8 mouse cellular contexts compared by ENCODE assay signal in the genomic region with DNA sequence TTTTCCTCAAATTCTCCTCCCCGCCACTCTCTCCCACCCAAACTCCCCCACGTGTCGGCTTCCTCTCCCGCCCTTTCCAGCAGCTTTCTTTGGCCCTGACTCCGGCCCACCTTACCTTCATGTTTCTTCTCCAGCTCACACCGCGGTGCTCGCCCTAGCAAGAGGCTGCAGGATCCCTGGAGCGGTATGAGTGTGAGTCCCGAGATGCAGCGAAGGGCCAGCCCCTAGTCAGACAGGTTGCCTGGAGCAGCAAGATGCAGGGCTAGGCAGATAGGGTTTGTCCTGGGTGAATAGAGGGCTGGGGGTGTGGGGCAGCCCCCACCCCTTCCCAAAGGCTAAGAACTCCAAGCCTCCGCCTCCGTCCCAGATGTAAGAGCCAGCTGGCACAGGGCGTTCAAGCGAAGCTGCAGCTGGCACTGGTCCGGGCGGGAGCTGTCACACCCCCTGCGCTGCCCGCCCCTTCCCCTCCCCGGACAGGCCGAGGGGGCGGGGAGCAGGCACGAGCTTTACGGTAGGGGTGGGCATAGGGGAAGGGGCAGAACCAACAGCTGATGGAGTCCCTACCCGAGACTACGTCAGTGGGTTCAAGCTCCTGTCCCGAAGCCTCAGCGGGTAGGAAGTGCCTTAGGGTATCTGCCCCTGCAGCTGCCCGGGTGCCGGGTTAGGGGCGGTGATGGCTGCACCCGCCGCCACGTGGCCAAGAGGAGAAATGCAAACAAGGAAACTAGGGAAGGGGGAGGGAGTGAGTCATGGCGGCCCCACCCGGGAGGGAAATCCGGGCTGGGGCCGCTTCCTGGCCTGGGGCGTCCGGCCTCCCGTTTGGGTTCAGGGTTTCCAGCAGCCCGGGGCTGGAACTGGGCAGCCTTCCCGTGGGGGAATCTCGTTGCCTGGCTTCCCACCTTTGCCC. TPM values are rescaled to one million over a fixed set of nuclear protein-coding genes. Genes with fewer than 3 reads are reported as not detected.
DNase-seq lines count a peak whose midpoint lies in the region; ATAC-seq lines count a peak whose summit lies in the region.

A gene (minus strand): TSS at position 693 of the 907 bp plus-strand sequence.

- peak; percentile 77 for ATAC-seq in megakaryocyte-erythroid progenitor cell, adult 5-6 weeks (replicated peaks; ENCODE audit: low FRiP score, low TSS enrichment, poor library complexity, severe bottlenecking)

- intact Hi-C loops in gastrocnemius, postnatal 14 days (cut with DNase I; ENCODE audit: low total_unique reads) = no loop called here
- intact Hi-C loops in left cerebral cortex, postnatal 25 days (cut with DNase I) = loop anchor here (1.0 to 5.0 kb wide), 2 partner anchors 15 to 45 kb away; no protein-coding TSS in a partner anchor

- peak; percentile 77 for DNase-seq in T-cell, adult 2 months (ENCODE audit: low spot score)
- DNase-seq in cerebellum, postnatal 25 days = peak; percentile 67 to 79
- peak; percentile 85 for DNase-seq in gastrocnemius, postnatal 14 days
- DNase-seq in induced T-regulatory cell, adult 2 months (ENCODE audit: low read depth) = peak; percentile 88
- peak; percentile 75 to 78 for DNase-seq in left cerebral cortex, postnatal 25 days (ENCODE audit: low spot score in 2 of 2)
- DNase-seq in right cerebral cortex, postnatal 4 days = peak; percentile 76
- peak; percentile 82 for DNase-seq in yolk sac, embryonic 10.5 days (ENCODE audit: low spot score)

RNA-seq across cellular contexts. Expression of the gene that starts here (rescaled TPM):
- 1 to 10 TPM; 6.2 to 9.7 TPM for total RNA-seq in gastrocnemius, postnatal 14 days (2021)
- 10 to 100 TPM; 33.1 to 35.1 TPM for total RNA-seq in left cerebral cortex, postnatal 25 days (2021)
- total RNA-seq in megakaryocyte-erythroid progenitor cell, adult 5-6 weeks (2014; fragmentation: Nextera tagmentation) = 12.0 and 13.1 TPM in 2 replicates
- total RNA-seq in megakaryocyte-erythroid progenitor cell, adult 5-6 weeks (2017) = 6.8 and 8.2 TPM in 2 replicates

Comparison
In these comparisons a context has a peak if more than half of its experiments do, and no peak if none do; other contexts are left out.
1. Peak in every context shown above with its lines: DNase-seq and ATAC-seq.